Mouse (Mus musculus) heart, postnatal 0 days (tissue): Measurements from ENCODE around the gene Myh7b. TPM values are rescaled to one million over a fixed set of nuclear protein-coding genes. Genes with fewer than 3 reads are reported as not detected.

ENCODE experiments used
- ATAC-seq: fragments of 200-750 bp; cut with Nextera tagmentation; 2 replicates; pipeline ENCODE4 v1.8.0; 2017; ENCODE audit warnings: low read depth, moderate number of reproducible peaks, moderate library complexity; ENCODE audit not compliant: insufficient read depth
- DNase-seq: peaks from one replicate; pipeline ENCODE4 v3.0.0-alpha.2; 2016; ENCODE audit warnings: low spot score
- H3K27ac ChIP-seq: fragments of 300-500 bp; sonication (generic); 2 replicates; pipeline ENCODE4 v1.5.1; 2014; ENCODE audit warnings: low read depth, mild to moderate bottlenecking
- H3K27me3 ChIP-seq: fragments of 300-500 bp; sonication (generic); 2 replicates; pipeline ENCODE4 v1.6.1; 2014; ENCODE audit warnings: low read length, mixed read lengths; ENCODE audit not compliant: control insufficient read depth, insufficient read depth
- H3K36me3 ChIP-seq: fragments of 300-500 bp; sonication (generic); replicated peaks from 2 replicates; pipeline ENCODE4 v1.6.1; 2014; ENCODE audit warnings: low read length, mixed read lengths; ENCODE audit not compliant: control insufficient read depth, insufficient read depth
- H3K4me1 ChIP-seq: fragments of 300-500 bp; sonication (generic); 2 replicates; pipeline ENCODE4 v1.6.1; 2014; ENCODE audit warnings: antibody characterized with exemption; ENCODE audit not compliant: control insufficient read depth, insufficient read depth
- H3K4me2 ChIP-seq: fragments of 300-500 bp; sonication (generic); 2 replicates; pipeline ENCODE4 v1.6.1; 2014; ENCODE audit warnings: low read depth, mild to moderate bottlenecking, low read length, moderate library complexity
- H3K4me3 ChIP-seq: fragments of 300-500 bp; sonication (generic); 2 replicates; pipeline ENCODE4 v1.5.1; 2014; ENCODE audit warnings: low read depth, low read length
- H3K9ac ChIP-seq: fragments of 300-500 bp; sonication (generic); replicated peaks from 2 replicates; pipeline ENCODE4 v1.6.1; 2014; ENCODE audit warnings: low read depth, low read length, mixed read lengths
- H3K9me3 ChIP-seq: fragments of 300-500 bp; sonication (generic); replicated peaks from 2 replicates; pipeline ENCODE4 v1.6.1; 2016; ENCODE audit warnings: low read length; ENCODE audit not compliant: control insufficient read depth
- CTCF ChIP-seq: IDR thresholded peaks from 2 replicates; pipeline ENCODE4 v1.5.1; 2016; ENCODE audit warnings: antibody characterized with exemption, control low read depth, low read depth
- EP300 ChIP-seq: IDR thresholded peaks from 2 replicates; pipeline ENCODE4 v1.6.1; 2016; ENCODE audit warnings: antibody characterized with exemption, low read depth
- WGBS: fragments of 180-500 bp; shearing (Covaris S2); extraction: QIAGEN DNeasy Blood & Tissue Kit; methylation state at CpG from one replicate; pipeline ENCODE4 v1.1.7; 2014; 5-methylcytosine and 5-hydroxymethylcytosine counted together
- polyA plus RNA-seq: library from polyadenylated mRNA; unstranded; fragments of >200 nt; fragmentation: Nextera tagmentation; extraction: Ambion mirVana; gene quantifications from 2 replicates; pipeline ENCODE4 v1.2.1, GENCODE M21; 2015
- total RNA-seq: library from RNA; depleted of rRNA; stranded (reverse); fragments of >200 nt; gene quantifications from 2 replicates; pipeline ENCODE4 v1.2.3, GENCODE M21; 2014; ENCODE audit warnings: low replicate concordance

Gene Myh7b
- total and polyA plus RNA-seq, 2 experiments from 2014 or later: 12.5 to 48.4 TPM

DNA sequence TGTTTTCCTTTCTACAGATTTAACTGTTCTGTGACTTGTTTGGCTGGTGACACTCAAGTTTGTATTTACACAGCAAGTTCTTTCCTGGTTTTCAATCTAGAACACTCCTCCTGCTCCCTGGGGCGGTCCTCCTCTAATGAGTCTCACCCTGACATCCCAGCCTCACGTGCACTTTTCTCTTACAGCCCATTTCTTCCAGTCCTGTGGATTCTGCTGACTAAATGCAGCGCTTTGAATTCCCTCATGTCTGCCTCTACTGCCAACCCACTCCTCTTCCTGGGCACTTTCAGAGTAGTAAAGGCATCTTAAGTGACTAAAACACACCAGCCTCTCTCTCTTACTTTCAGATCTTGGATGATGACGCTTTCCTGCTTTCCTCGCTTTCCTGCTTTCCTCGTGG lies 19.3 kb upstream of the Myh7b start:
- Histone ChIP-seq H3K4me1 (peaks cover 7% of the 10 kb centered on the region; the same call in 1 of the 2 replicates), H3K4me2 (peak overlapping the region; percentile 86), H3K4me3 (peak overlapping the region; percentile 58), H3K27ac (peak overlapping the region; percentile 87), H3K9me3 (no peaks in the 10 kb centered on the region), H3K27me3 (no peaks in the 10 kb centered on the region), H3K9ac (peak overlapping the region; percentile 78), H3K36me3 (no peaks in the 10 kb centered on the region)
- ATAC-seq (no peak), DNase-seq (no peak)
- WGBS: 3% methylated on average over 6 of the region's 6 CpGs
- TF ChIP-seq CTCF: no peak
- TF ChIP-seq EP300: no peak

DNA sequence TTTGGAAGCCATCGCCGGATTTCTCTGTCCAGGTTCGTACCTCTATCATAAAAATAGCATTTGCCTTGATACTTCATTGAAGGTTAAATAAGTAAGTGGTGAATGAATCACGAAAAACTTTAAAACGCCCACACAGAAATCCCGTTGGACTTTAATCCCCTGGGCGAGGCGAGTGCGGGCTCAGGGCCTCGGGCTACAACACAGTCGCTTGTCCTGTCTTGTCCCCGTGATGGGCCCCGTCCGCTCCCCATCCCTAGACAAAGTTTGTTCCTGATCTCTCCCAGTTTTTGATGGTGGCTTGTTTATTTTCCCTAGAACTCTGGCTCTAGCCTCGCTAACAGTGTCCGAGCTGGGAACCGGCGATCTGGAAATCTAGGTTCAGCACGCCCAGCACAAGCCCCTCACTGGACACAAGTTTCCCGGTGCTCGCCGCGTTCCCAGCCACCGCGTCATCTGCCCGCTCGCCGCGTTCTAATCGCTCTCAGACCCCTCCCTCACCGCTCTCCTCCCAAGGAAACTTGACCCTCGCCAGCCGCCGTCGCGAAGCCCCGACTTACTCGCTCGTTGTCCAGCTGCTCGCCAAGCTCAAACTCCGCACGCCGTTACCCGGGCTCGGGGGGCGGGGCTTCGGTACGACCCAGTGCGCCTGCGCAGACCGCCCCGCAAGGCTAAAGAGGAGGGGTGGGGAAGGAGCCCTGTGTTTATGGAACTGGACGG lies 18.7 kb upstream of the Myh7b start, which contains the start of gene Gss:
Gss (minus strand) TSS at position 674 of the 717 bp plus-strand sequence.
- H3K9me3 ChIP-seq: no peaks in the 10 kb centered on the region
- peak within 1 kb of the TSS; percentile 86 for H3K4me2 ChIP-seq
- peak within 1 kb of the TSS; percentile 78 for H3K9ac ChIP-seq
- under 1% methylated on average over 53 of the region's 53 CpGs for WGBS
- H3K27ac ChIP-seq: peak within 1 kb of the TSS; percentile 87
- no peaks in the 10 kb centered on the region for H3K27me3 ChIP-seq
- peak; percentile 89 for ATAC-seq
- H3K4me3 ChIP-seq: peak within 1 kb of the TSS; percentile 58
- peak; percentile 97 for DNase-seq
- H3K4me1 ChIP-seq: peaks cover 7% of the 10 kb centered on the region; the same call in 1 of the 2 replicates
- no peaks in the 10 kb centered on the region for H3K36me3 ChIP-seq
- no peak for TF ChIP-seq EP300
- TF ChIP-seq CTCF: no peak

DNA sequence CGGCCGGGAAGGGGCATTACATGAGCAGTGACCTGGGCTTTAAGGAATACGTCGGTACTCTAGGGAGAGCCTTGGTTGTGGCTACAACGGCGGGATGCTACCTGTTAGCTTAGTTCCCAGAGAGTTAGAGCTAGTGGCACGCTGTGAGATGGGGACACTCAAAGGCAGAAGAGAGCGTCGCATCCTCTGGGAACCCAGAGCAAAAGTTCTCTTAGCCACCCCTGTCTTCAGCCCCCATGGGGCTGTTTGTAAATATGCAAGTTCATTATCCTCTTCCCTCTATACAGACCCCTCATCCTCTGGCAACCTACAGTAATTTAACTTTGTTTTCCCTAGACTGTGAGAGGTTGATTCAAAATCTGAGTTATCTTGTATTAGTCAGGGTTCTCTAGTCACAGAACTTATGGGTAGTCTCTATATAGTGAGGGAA lies 18.1 kb upstream of the Myh7b start:
- TF ChIP-seq EP300: no peak
- TF ChIP-seq CTCF: no peak
- 0% methylated on average over 9 of the region's 9 CpGs for WGBS
- H3K27ac ChIP-seq: peak overlapping the region; percentile 67
- no peaks in the 10 kb centered on the region for H3K9me3 ChIP-seq
- peak overlapping the region; percentile 50 for H3K9ac ChIP-seq
- peak overlapping the region; percentile 86 for H3K4me2 ChIP-seq
- ATAC-seq (no peak), DNase-seq (no peak)
- H3K36me3 ChIP-seq: no peaks in the 10 kb centered on the region
- H3K27me3 ChIP-seq: no peaks in the 10 kb centered on the region
- peak overlapping the region; percentile 58 for H3K4me3 ChIP-seq
- peaks cover 7% of the 10 kb centered on the region; the same call in 1 of the 2 replicates for H3K4me1 ChIP-seq

DNA sequence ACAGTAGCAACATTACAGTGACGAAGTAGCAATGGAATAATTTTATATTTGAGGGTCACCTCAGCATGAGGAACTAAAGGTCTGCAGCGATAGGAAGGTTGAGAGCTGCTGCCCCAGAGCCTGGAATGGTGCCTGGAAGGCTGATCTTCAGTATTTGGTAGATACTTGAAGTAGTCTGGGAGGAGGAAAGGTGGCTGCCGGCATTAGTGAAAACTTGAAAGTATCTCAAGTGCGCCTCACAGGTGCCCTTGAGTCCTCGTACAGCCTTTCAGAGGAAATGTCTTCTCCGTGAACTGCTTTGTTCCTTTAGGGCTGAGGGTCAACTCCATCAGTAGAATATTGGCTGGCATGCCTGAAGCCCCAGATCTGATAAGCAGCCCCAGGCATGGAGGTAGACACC lies 15.5 kb upstream of the Myh7b start:
- 73% methylated on average over 6 of the region's 6 CpGs for WGBS
- DNase-seq: no peak
- H3K27me3 ChIP-seq: no peaks in the 10 kb centered on the region
- TF ChIP-seq EP300 (no peak), CTCF (no peak)
- H3K9me3 ChIP-seq: no peaks in the 10 kb centered on the region
- H3K9ac ChIP-seq: no peak overlapping the region
- no peak overlapping the region for H3K27ac ChIP-seq
- H3K4me1 ChIP-seq: peaks cover 7% of the 10 kb centered on the region; the same call in 1 of the 2 replicates
- no peak for ATAC-seq
- H3K4me2 ChIP-seq: no peak overlapping the region
- H3K4me3 ChIP-seq: no peak overlapping the region
- no peaks in the 10 kb centered on the region for H3K36me3 ChIP-seq

DNA sequence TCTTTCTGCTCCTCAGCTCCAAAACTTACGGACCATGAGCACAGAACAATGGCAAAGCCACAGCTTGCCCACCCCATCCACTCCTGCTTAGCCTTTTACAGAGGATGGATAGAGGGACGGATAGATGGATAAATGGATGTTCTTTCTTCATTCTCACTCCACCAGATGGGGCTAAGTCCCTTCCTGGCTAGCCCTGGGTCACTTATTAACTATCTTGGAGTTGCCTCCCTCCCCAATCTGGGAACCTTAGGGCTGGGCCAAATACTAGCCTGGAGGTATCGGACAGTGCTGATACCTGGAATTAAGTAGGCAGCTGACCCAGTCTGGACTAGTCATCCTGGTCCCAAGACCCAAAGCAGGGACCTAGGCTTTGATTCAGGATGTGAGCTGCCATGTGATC lies 7.3 kb upstream of the Myh7b start:
- DNase-seq: peak; percentile 46
- ATAC-seq: peak; percentile 50
- TF ChIP-seq CTCF: peak; percentile 64
- TF ChIP-seq EP300: no peak
- H3K9ac ChIP-seq: no peak overlapping the region
- no peaks in the 10 kb centered on the region for H3K36me3 ChIP-seq
- no peak overlapping the region for H3K4me2 ChIP-seq
- 43% methylated on average over 3 of the region's 3 CpGs for WGBS
- H3K4me1 ChIP-seq: peaks cover 4% of the 10 kb centered on the region; the same call in 1 of the 2 replicates
- H3K27me3 ChIP-seq: no peaks in the 10 kb centered on the region
- H3K9me3 ChIP-seq: no peaks in the 10 kb centered on the region
- no peak overlapping the region for H3K27ac ChIP-seq
- no peak overlapping the region for H3K4me3 ChIP-seq
